In the genomic region with DNA sequence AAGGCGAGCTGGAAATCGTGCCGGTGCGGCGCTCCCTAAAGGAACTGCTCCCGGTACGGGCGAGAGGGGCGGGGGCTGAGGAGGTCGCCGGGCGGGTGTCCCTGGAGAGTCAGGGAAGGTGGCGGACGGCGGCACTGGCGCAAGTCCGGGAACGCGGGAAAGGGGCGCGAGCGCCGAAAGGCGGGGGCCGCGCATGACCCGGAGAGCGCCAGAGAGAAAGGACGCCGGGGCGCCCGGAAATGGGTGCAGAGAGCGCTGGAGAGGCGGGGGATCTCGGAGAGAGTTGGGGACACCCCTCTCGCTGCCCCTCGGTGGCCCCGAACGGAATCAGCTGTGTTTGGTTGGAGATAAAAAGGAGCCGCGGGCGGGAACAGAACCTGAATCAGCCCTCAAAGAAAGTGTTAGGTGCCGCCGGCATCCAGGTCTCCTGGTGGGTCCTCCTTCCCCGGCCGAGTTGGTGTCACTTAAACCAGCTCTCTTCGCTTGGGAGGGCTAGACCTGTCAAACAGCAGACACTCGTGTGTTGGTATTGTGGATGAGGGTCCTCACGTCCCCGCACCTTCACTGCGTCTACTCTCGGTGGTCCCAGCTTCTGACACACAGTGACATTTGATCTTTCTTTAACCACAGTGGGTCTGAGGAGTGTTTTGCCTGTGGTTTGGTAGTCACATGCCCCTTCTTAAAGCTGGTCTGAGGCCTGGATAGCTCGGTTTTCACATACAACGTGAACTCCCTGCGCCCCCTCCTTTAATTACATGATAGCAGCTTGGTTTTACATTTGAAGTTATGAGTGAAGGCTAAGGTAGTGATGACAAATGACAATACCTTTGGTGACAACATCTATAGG, we compare ENCODE assay signal across 8 mouse cellular contexts. TPM values are rescaled to one million over a fixed set of nuclear protein-coding genes. Genes with fewer than 3 reads are reported as not detected.
DNase-seq lines count a peak whose midpoint lies in the region; ATAC-seq and TF ChIP-seq lines count a peak whose summit lies in the region.

No protein-coding gene starts in this region.

- no peak for DNase-seq in heart, postnatal 14 days
- peak; percentile 33 for DNase-seq in CH12.LX (ENCODE audit: extremely low read depth)
- DNase-seq in embryonic facial prominence, embryonic 10.5 days (ENCODE audit: low spot score), result no peak
- peak; percentile 79 for DNase-seq in intestine, embryonic 14.5 days (ENCODE audit: low spot score)
- no peak for DNase-seq in layer of hippocampus, postnatal 10 days (ENCODE audit: low spot score in 2 of 2)
- DNase-seq in right cerebral cortex, postnatal 25 days, result no peak

- peaks cover 25% of the 10 kb centered on the region for H3K36me3 ChIP-seq in heart, embryonic 15.5 days
- H3K36me3 ChIP-seq in CH12.LX (replicated peaks in 1 of 2; ENCODE audit: control insufficient read depth in 1 of 2, insufficient read depth in 1 of 2, low read length in 1 of 2), result peaks cover 10 to 30% of the 10 kb centered on the region in 2 experiments
- H3K36me3 ChIP-seq in embryonic facial prominence, embryonic 10.5 days (replicated peaks), result peaks cover 35% of the 10 kb centered on the region
- peaks cover 31% of the 10 kb centered on the region for H3K36me3 ChIP-seq in intestine, embryonic 14.5 days (ENCODE audit: control insufficient read depth, insufficient read depth, low read length)
- peaks cover 6% of the 10 kb centered on the region; the same call in 1 of the 2 replicates for H3K36me3 ChIP-seq in midbrain, embryonic 16.5 days (ENCODE audit: control insufficient read depth, insufficient read depth, low read length)

- TF ChIP-seq EP300 in CH12.LX (IDR thresholded peaks at IDR 0.05; ENCODE audit: low read length), result no peak

- intact Hi-C loops in heart, postnatal 14 days (cut with DNase I), result loop anchor here (2.0 to 10.0 kb wide), 2 partner anchors 41 to 1327 kb away; no protein-coding TSS in a partner anchor

- H3K4me3 ChIP-seq in heart, embryonic 15.5 days, result peak overlapping the region; percentile 91
- peak overlapping the region; percentile 65 to 86 (median 84) for H3K4me3 ChIP-seq in CH12.LX (replicated peaks in 1 of 3; ENCODE audit: low read depth in 2 of 3, low read length in 2 of 3, poor library complexity in 1 of 3)
- H3K4me3 ChIP-seq in embryonic facial prominence, embryonic 10.5 days, result peak overlapping the region; percentile 97
- H3K4me3 ChIP-seq in intestine, embryonic 14.5 days (ENCODE audit: low read depth, low read length), result peak overlapping the region; percentile 97
- H3K4me3 ChIP-seq in midbrain, embryonic 16.5 days (ENCODE audit: low read depth, low read length), result peak overlapping the region; percentile 76

- H3K4me1 ChIP-seq in heart, embryonic 15.5 days (replicated peaks), result peaks cover 19% of the 10 kb centered on the region
- peaks cover 11 to 45% of the 10 kb centered on the region in 2 experiments for H3K4me1 ChIP-seq in CH12.LX (ENCODE audit: control insufficient read depth in 1 of 2, insufficient read depth in 2 of 2)
- H3K4me1 ChIP-seq in embryonic facial prominence, embryonic 10.5 days, result peaks cover 22% of the 10 kb centered on the region
- H3K4me1 ChIP-seq in intestine, embryonic 14.5 days (replicated peaks; ENCODE audit: control insufficient read depth, insufficient read depth, low read length), result peaks cover 8% of the 10 kb centered on the region
- H3K4me1 ChIP-seq in midbrain, embryonic 16.5 days (ENCODE audit: control insufficient read depth, insufficient read depth, low read length), result peaks cover 12% of the 10 kb centered on the region

- in situ Hi-C loops in CH12.LX (cut with MboI; ENCODE audit: low pct_ligation_motif_present, low pct_unique_long_range_greater_than_20kb, low sequenced_read_pairs), result loop anchor here (5.0 kb wide), 1 partner anchor 36 kb away; no protein-coding TSS in a partner anchor

- peak; percentile 53 for ATAC-seq in heart, embryonic 15.5 days (replicated peaks; ENCODE audit: insufficient number of reproducible peaks, insufficient read depth, low FRiP score, low read depth)
- peak; percentile 81 for ATAC-seq in intestine, embryonic 14.5 days (replicated peaks; ENCODE audit: low FRiP score, low TSS enrichment, low read depth)
- ATAC-seq in midbrain, embryonic 16.5 days, result peak; percentile 69

- H3K4me2 ChIP-seq in heart, embryonic 15.5 days, result peak overlapping the region; percentile 71
- H3K4me2 ChIP-seq in CH12.LX (ENCODE audit: insufficient read depth, low read depth, poor library complexity, severe bottlenecking), result peak overlapping the region; percentile 75
- peak overlapping the region; percentile 79 for H3K4me2 ChIP-seq in intestine, embryonic 14.5 days (ENCODE audit: low read length)
- H3K4me2 ChIP-seq in midbrain, embryonic 16.5 days (ENCODE audit: low read length), result peak overlapping the region; percentile 80

- TF ChIP-seq POLR2A in CH12.LX (IDR thresholded peaks at IDR 0.05; ENCODE audit: low read depth, low read length), result no peak

- TF ChIP-seq RAD21 in CH12.LX (IDR thresholded peaks at IDR 0.05; ENCODE audit: low read depth, low read length), result no peak

- TF ChIP-seq CTCF in CH12.LX (conservative IDR thresholded peaks at IDR 0.05 in 1 of 2, IDR thresholded peaks at IDR 0.05 in 1 of 2; ENCODE audit: low read depth in 2 of 2, low read length in 2 of 2), result no peak

- H3K9ac ChIP-seq in heart, embryonic 15.5 days, result peak overlapping the region; percentile 97
- peak overlapping the region; percentile 97 for H3K9ac ChIP-seq in CH12.LX (ENCODE audit: insufficient read depth, low read depth)
- peak overlapping the region; percentile 89 for H3K9ac ChIP-seq in intestine, embryonic 14.5 days (ENCODE audit: low read length)
- H3K9ac ChIP-seq in midbrain, embryonic 16.5 days (ENCODE audit: low read depth, low read length), result peak overlapping the region; percentile 95

- 1% methylated on average over 53 of the region's 55 CpGs for WGBS in heart, embryonic 15.5 days
- WGBS in embryonic facial prominence, embryonic 10.5 days, result 2% methylated on average over 55 of the region's 55 CpGs
- 4% methylated on average over 52 of the region's 55 CpGs for WGBS in intestine, embryonic 14.5 days
- 1% methylated on average over 54 of the region's 55 CpGs for WGBS in midbrain, embryonic 16.5 days

- dilution Hi-C loops in CH12.LX (cut with MboI; ENCODE audit: extremely low pct_ligation_motif_present, extremely low pct_unique_long_range_greater_than_20kb, low sequenced_read_pairs), result no loop called here

- H3K79me2 ChIP-seq in CH12.LX (replicated peaks; ENCODE audit: control insufficient read depth, extremely low read depth, insufficient read depth, poor library complexity, severe bottlenecking), result peaks cover 22% of the 10 kb centered on the region

- no peaks in the 10 kb centered on the region for H3K27me3 ChIP-seq in heart, embryonic 15.5 days
- H3K27me3 ChIP-seq in CH12.LX (replicated peaks), result no peaks in the 10 kb centered on the region
- no peaks in the 10 kb centered on the region for H3K27me3 ChIP-seq in embryonic facial prominence, embryonic 10.5 days (replicated peaks; ENCODE audit: low read depth, poor library complexity, severe bottlenecking)
- H3K27me3 ChIP-seq in intestine, embryonic 14.5 days (replicated peaks; ENCODE audit: control insufficient read depth, insufficient read depth, low read length), result no peaks in the 10 kb centered on the region
- H3K27me3 ChIP-seq in midbrain, embryonic 16.5 days (ENCODE audit: control insufficient read depth, insufficient read depth, low read depth, low read length), result no peaks in the 10 kb centered on the region

- no peaks in the 10 kb centered on the region for H3K9me3 ChIP-seq in heart, embryonic 15.5 days (replicated peaks)
- no peaks in the 10 kb centered on the region for H3K9me3 ChIP-seq in CH12.LX (replicated peaks; ENCODE audit: low read length)
- no peaks in the 10 kb centered on the region for H3K9me3 ChIP-seq in embryonic facial prominence, embryonic 10.5 days
- no peaks in the 10 kb centered on the region for H3K9me3 ChIP-seq in intestine, embryonic 14.5 days (ENCODE audit: control insufficient read depth, low read length)
- H3K9me3 ChIP-seq in midbrain, embryonic 16.5 days (replicated peaks; ENCODE audit: control insufficient read depth, low read length, poor library complexity, severe bottlenecking), result no peaks in the 10 kb centered on the region

- H3K27ac ChIP-seq in heart, embryonic 15.5 days, result peak overlapping the region; percentile 96
- H3K27ac ChIP-seq in CH12.LX (ENCODE audit: insufficient read depth, low read depth), result peak overlapping the region; percentile 26; the same call in 1 of the 2 replicates
- H3K27ac ChIP-seq in embryonic facial prominence, embryonic 10.5 days (replicated peaks), result peak overlapping the region; percentile 95
- H3K27ac ChIP-seq in intestine, embryonic 14.5 days (ENCODE audit: low read depth), result peak overlapping the region; percentile 83
- peak overlapping the region; percentile 86 for H3K27ac ChIP-seq in midbrain, embryonic 16.5 days (ENCODE audit: low read length)

RNA-seq across cellular contexts. Expression of a gene that starts 0.7 kb away (rescaled TPM):
- polyA plus RNA-seq in heart, embryonic 15.5 days (2015; fragmentation: Nextera tagmentation; extraction: Ambion mirVana), result 9.5 and 10.1 TPM in 2 replicates
- total RNA-seq in heart, postnatal 14 days (2021), result 1 to 10 TPM; 7.6 to 7.8 TPM
- total RNA-seq in CH12.LX (2012; rRNA removed), result 12.1 and 13.0 TPM in 2 replicates
- total RNA-seq in CH12.LX (2014; rRNA removed), result 11.9 and 12.1 TPM in 2 replicates
- polyA plus RNA-seq in CH12.LX (2012; ENCODE audit: insufficient read length, low read depth), result 13.9 and 15.0 TPM in 2 replicates
- 13.7 and 13.8 TPM in 2 replicates for polyA plus RNA-seq in embryonic facial prominence, embryonic 10.5 days (2016; fragmentation: Nextera tagmentation; extraction: Ambion mirVana)
- 10.0 and 11.9 TPM in 2 replicates for polyA plus RNA-seq in intestine, embryonic 14.5 days (2014; fragmentation: Nextera tagmentation; extraction: Ambion mirVana)
- polyA plus RNA-seq in midbrain, embryonic 16.5 days (2015; fragmentation: Nextera tagmentation; extraction: Ambion mirVana), result 9.8 and 12.1 TPM in 2 replicates
- total RNA-seq in layer of hippocampus, postnatal 10 days (2021), result 1 to 10 TPM; 9.5 to 10.0 TPM

RNA-seq across cellular contexts. Expression of a gene that starts 29.4 kb away (rescaled TPM):
- 2.7 and 4.0 TPM in 2 replicates for polyA plus RNA-seq in heart, embryonic 15.5 days (2015; fragmentation: Nextera tagmentation; extraction: Ambion mirVana)
- total RNA-seq in heart, postnatal 14 days (2021), result 1 to 10 TPM; 1.4 to 1.8 TPM
- total RNA-seq in CH12.LX (2012; rRNA removed) (8.2 and 9.1 TPM in 2 replicates), CH12.LX (2014; rRNA removed) (5.1 and 6.8 TPM in 2 replicates)
- polyA plus RNA-seq in CH12.LX (2012; ENCODE audit: insufficient read length, low read depth), result 5.0 and 5.4 TPM in 2 replicates
- polyA plus RNA-seq in embryonic facial prominence, embryonic 10.5 days (2016; fragmentation: Nextera tagmentation; extraction: Ambion mirVana), result 5.6 and 6.9 TPM in 2 replicates
- 4.4 and 4.5 TPM in 2 replicates for polyA plus RNA-seq in intestine, embryonic 14.5 days (2014; fragmentation: Nextera tagmentation; extraction: Ambion mirVana)
- polyA plus RNA-seq in midbrain, embryonic 16.5 days (2015; fragmentation: Nextera tagmentation; extraction: Ambion mirVana), result 31.9 and 33.6 TPM in 2 replicates
- total RNA-seq in layer of hippocampus, postnatal 10 days (2021), result 10 to 100 TPM; 51.5 to 55.1 TPM

RNA-seq across cellular contexts. Expression of a gene that starts 42.1 kb away (rescaled TPM):
- 0.30 and 1.8 TPM in 2 replicates for polyA plus RNA-seq in heart, embryonic 15.5 days (2015; fragmentation: Nextera tagmentation; extraction: Ambion mirVana)
- under 1 TPM in 1 of 2 experiments, not detected in 1; 0.20 TPM for total RNA-seq in heart, postnatal 14 days (2021)
- 0.21 TPM in 2 replicates for total RNA-seq in CH12.LX (2012; rRNA removed)
- 0.17 and 0.27 TPM in 2 replicates for total RNA-seq in CH12.LX (2014; rRNA removed)
- 0.26 and 0.37 TPM in 2 replicates for polyA plus RNA-seq in CH12.LX (2012; ENCODE audit: insufficient read length, low read depth)
- 0.45 and 0.52 TPM in 2 replicates for polyA plus RNA-seq in embryonic facial prominence, embryonic 10.5 days (2016; fragmentation: Nextera tagmentation; extraction: Ambion mirVana)
- polyA plus RNA-seq in intestine, embryonic 14.5 days (2014; fragmentation: Nextera tagmentation; extraction: Ambion mirVana), result 0.23 and 0.28 TPM in 2 replicates
- 0.24 and 0.25 TPM in 2 replicates for polyA plus RNA-seq in midbrain, embryonic 16.5 days (2015; fragmentation: Nextera tagmentation; extraction: Ambion mirVana)
- total RNA-seq in layer of hippocampus, postnatal 10 days (2021), result under 1 TPM; 0.11 to 0.32 TPM

RNA-seq across cellular contexts. Expression of a gene that starts 49.4 kb away (rescaled TPM):
- polyA plus RNA-seq in heart, embryonic 15.5 days (2015; fragmentation: Nextera tagmentation; extraction: Ambion mirVana), result 1.7 and 2.9 TPM in 2 replicates
- 1 to 10 TPM in 1 of 2 experiments, under 1 TPM in 1; 0.60 to 1.0 TPM for total RNA-seq in heart, postnatal 14 days (2021)
- total RNA-seq in CH12.LX (2012; rRNA removed) (12.3 and 21.5 TPM in 2 replicates), CH12.LX (2014; rRNA removed) (15.9 and 18.9 TPM in 2 replicates)
- 22.8 and 23.3 TPM in 2 replicates for polyA plus RNA-seq in CH12.LX (2012; ENCODE audit: insufficient read length, low read depth)
- polyA plus RNA-seq in embryonic facial prominence, embryonic 10.5 days (2016; fragmentation: Nextera tagmentation; extraction: Ambion mirVana), result 0.79 and 1.0 TPM in 2 replicates
- polyA plus RNA-seq in intestine, embryonic 14.5 days (2014; fragmentation: Nextera tagmentation; extraction: Ambion mirVana), result 1.7 and 10.1 TPM in 2 replicates
- polyA plus RNA-seq in midbrain, embryonic 16.5 days (2015; fragmentation: Nextera tagmentation; extraction: Ambion mirVana), result 0.30 and 0.48 TPM in 2 replicates
- total RNA-seq in layer of hippocampus, postnatal 10 days (2021), result under 1 TPM; 0.78 to 0.96 TPM

Comparison
In these comparisons a context has a peak if more than half of its experiments do, and no peak if none do; other contexts are left out.
1. H3K27ac ChIP-seq: peak in every context shown above with its lines; median percentile 96 in heart, embryonic 15.5 days; 95 in embryonic facial prominence, embryonic 10.5 days; 86 in midbrain, embryonic 16.5 days; 83 in intestine, embryonic 14.5 days; 26 in CH12.LX.
2. DNase-seq: peak in CH12.LX (single experiment) and intestine, embryonic 14.5 days (single experiment); none in heart, postnatal 14 days (0 of 2), embryonic facial prominence, embryonic 10.5 days (single experiment), layer of hippocampus, postnatal 10 days (0 of 2) and right cerebral cortex, postnatal 25 days (single experiment).
3. Peak in every context shown above with its lines, with median percentiles within 50 percentile points of each other: ATAC-seq, H3K4me2 ChIP-seq, H3K4me3 ChIP-seq and H3K9ac ChIP-seq.